Mouse (Mus musculus) spleen, adult 2 months (tissue): ENCODE results near the gene Tuba3a. TPM values are rescaled to one million over a fixed set of nuclear protein-coding genes. Genes with fewer than 3 reads are reported as not detected.
"Not testable (repeated sequence)": the region's sequence is repeated elsewhere in the genome, so short reads cannot be mapped to it uniquely, and the experiment has no call there.

Source experiments
- DNase-seq, 2 experiments: peaks; one replicate each; pipeline versions ENCODE4 v3.0.0 to v3.0.0-alpha.2; 2012 to 2021; ENCODE audit warnings: low spot score in 2 of 2, low read depth in 1 of 2
- H3K27ac ChIP-seq: fragments of 200-500 bp; 2 replicates; pipeline ENCODE4 v1.5.1; 2012; ENCODE audit warnings: low read length, inconsistent platforms; ENCODE audit not compliant: insufficient read depth
- H3K27me3 ChIP-seq: fragments of 200-500 bp; 2 replicates; pipeline ENCODE4 v1.6.1; 2012; ENCODE audit warnings: mild to moderate bottlenecking, moderate library complexity, low read length, inconsistent platforms; ENCODE audit not compliant: control insufficient read depth, insufficient read depth
- H3K36me3 ChIP-seq: fragments of 200-500 bp; 2 replicates; pipeline ENCODE4 v1.6.1; 2012; ENCODE audit warnings: mild to moderate bottlenecking, low read length, inconsistent platforms; ENCODE audit not compliant: control insufficient read depth, insufficient read depth
- H3K4me1 ChIP-seq: fragments of 200-500 bp; 2 replicates; pipeline ENCODE4 v1.6.1; 2011; ENCODE audit warnings: inconsistent platforms; ENCODE audit not compliant: control insufficient read depth, insufficient read depth, insufficient read length
- H3K4me3 ChIP-seq: fragments of 200-500 bp; 2 replicates; pipeline ENCODE4 v1.5.1; 2011; ENCODE audit warnings: mild to moderate bottlenecking, inconsistent platforms; ENCODE audit not compliant: insufficient read depth, insufficient read length; ENCODE audit errors: extremely low read depth
- CTCF ChIP-seq: fragments of 200-500 bp; IDR thresholded peaks from 2 replicates; pipeline ENCODE4 v1.5.1; 2011; ENCODE audit warnings: mild to moderate bottlenecking, inconsistent platforms; ENCODE audit not compliant: insufficient read depth, insufficient read length, insufficient replicate concordance; ENCODE audit errors: extremely low read depth
- POLR2A ChIP-seq: fragments of 200-500 bp; IDR thresholded peaks from 2 replicates; pipeline ENCODE4 v1.6.1; 2011; ENCODE audit warnings: low read depth, low read length, inconsistent platforms
- WGBS: fragments of 180-500 bp; shearing (Covaris S2); methylation state at CpG from one replicate; pipeline ENCODE4 v1.1.7; 2018; 5-methylcytosine and 5-hydroxymethylcytosine counted together
- polyA plus RNA-seq: library from polyadenylated mRNA; depleted of rRNA; stranded (reverse); fragments of >200 nt; gene quantifications from 2 replicates; pipeline ENCODE4 v1.2.3, GENCODE M21; 2012

The Tuba3a gene
- polyA plus RNA-seq, 1 experiment, result not detected

GRCm38 (mm10) chr6:125279729-125280128, 6.1 kb downstream of the Tuba3a start:
- no peaks in the 10 kb centered on the region; the same call in 1 of the 2 replicates for H3K27me3 ChIP-seq
- WGBS, result 47% methylated on average over 8 of the region's 8 CpGs
- no peak for DNase-seq
- no peaks in the 10 kb centered on the region; the same call in 1 of the 2 replicates for H3K4me1 ChIP-seq
- H3K36me3 ChIP-seq, result no peaks in the 10 kb centered on the region
- TF ChIP-seq POLR2A (no peak), CTCF (no peak)
- H3K27ac ChIP-seq, result no peak overlapping the region
- H3K4me3 ChIP-seq, result no peak overlapping the region

GRCm38 (mm10) chr6:125274841-125275563, 10.8 kb downstream of the Tuba3a start:
- no peak for DNase-seq
- peaks cover 2% of the 10 kb centered on the region; the same call in 1 of the 2 replicates for H3K4me1 ChIP-seq
- H3K4me3 ChIP-seq, result no peak overlapping the region
- TF ChIP-seq CTCF (peak; percentile 22; the same call in 1 of the 2 replicates), POLR2A (no peak)
- H3K36me3 ChIP-seq, result no peaks in the 10 kb centered on the region
- WGBS, result 59% methylated on average over 15 of the region's 15 CpGs
- H3K27me3 ChIP-seq, result no peaks in the 10 kb centered on the region
- H3K27ac ChIP-seq, result no peak overlapping the region

GRCm38 (mm10) chr6:125272228-125272785, 13.5 kb downstream of the Tuba3a start:
- Histone ChIP-seq H3K27ac (peak overlapping the region; percentile 96), H3K4me1 (peaks cover 2% of the 10 kb centered on the region; the same call in 1 of the 2 replicates), H3K4me3 (peak overlapping the region; percentile 31; the same call in 1 of the 2 replicates), H3K27me3 (no peaks in the 10 kb centered on the region), H3K36me3 (no peaks in the 10 kb centered on the region)
- DNase-seq, result peak; percentile 26 to 79
- WGBS, result 49% methylated on average over 10 of the region's 10 CpGs
- TF ChIP-seq CTCF (no peak), POLR2A (no peak)

- Histone ChIP-seq H3K27me3 (no peaks in the 10 kb centered on the region), H3K27ac (peak overlapping the region; percentile 96), H3K4me1 (peaks cover 2% of the 10 kb centered on the region; the same call in 1 of the 2 replicates), H3K36me3 (no peaks in the 10 kb centered on the region), H3K4me3 (peak overlapping the region; percentile 24; the same call in 1 of the 2 replicates)
- peak; percentile 92; the same call in 1 of the 2 replicates for TF ChIP-seq CTCF
- no peak for TF ChIP-seq POLR2A
- DNase-seq, result peak; percentile 82
- 8% methylated on average over 17 of the region's 17 CpGs for WGBS
Measured at GRCm38 (mm10) chr6:125271455-125272227, 14.2 kb downstream of the Tuba3a start.

- Histone ChIP-seq H3K27me3 (no peaks in the 10 kb centered on the region), H3K27ac (no peak overlapping the region), H3K4me3 (no peak overlapping the region), H3K36me3 (no peaks in the 10 kb centered on the region), H3K4me1 (peaks cover 2% of the 10 kb centered on the region; the same call in 1 of the 2 replicates)
- no peak for DNase-seq
- WGBS, result 74% methylated on average over 6 of the region's 6 CpGs
- no peak for TF ChIP-seq CTCF
- no peak for TF ChIP-seq POLR2A
Measured at GRCm38 (mm10) chr6:125268799-125269198, 17.0 kb downstream of the Tuba3a start.

- no peaks in the 10 kb centered on the region for H3K36me3 ChIP-seq
- DNase-seq, result no peak
- TF ChIP-seq POLR2A, result no peak
- no peak for TF ChIP-seq CTCF
- peaks cover 2% of the 10 kb centered on the region; the same call in 1 of the 2 replicates for H3K4me1 ChIP-seq
- WGBS, result 75% methylated on average over 3 of the region's 3 CpGs
- H3K27ac ChIP-seq, result no peak overlapping the region
- H3K27me3 ChIP-seq, result no peaks in the 10 kb centered on the region
- H3K4me3 ChIP-seq, result no peak overlapping the region
Measured at GRCm38 (mm10) chr6:125267469-125267868, 18.4 kb downstream of the Tuba3a start.

- not testable (repeated sequence) for H3K27me3 ChIP-seq, DNase-seq, H3K27ac ChIP-seq, H3K36me3 ChIP-seq, H3K4me1 ChIP-seq, H3K4me3 ChIP-seq
- 77% methylated on average over 6 of the region's 6 CpGs for WGBS
Measured at GRCm38 (mm10) chr6:125266600-125266999, 19.2 kb downstream of the Tuba3a start.
